Mouse (Mus musculus) E14TG2a.4 (cell line): ENCODE data around the gene Dhh.
A peak's percentile ranks its signal among the peaks of the same experiment; 100 is the strongest.

Experiments used
- H3K27me3 ChIP-seq: 2 replicates; pipeline ENCODE4 v1.6.1; 2014; ENCODE audit warnings: low read length, control low read depth; ENCODE audit not compliant: insufficient read depth
- H3K36me3 ChIP-seq: 2 replicates; pipeline ENCODE4 v1.6.1; 2014; ENCODE audit warnings: low read length, control low read depth; ENCODE audit not compliant: insufficient read depth
- H3K4me1 ChIP-seq: replicated peaks from 2 replicates; pipeline ENCODE4 v1.6.1; 2014; ENCODE audit warnings: low read depth, low read length, control low read depth
- H3K4me3 ChIP-seq: replicated peaks from 2 replicates; pipeline ENCODE4 v1.5.1; 2014; ENCODE audit warnings: mild to moderate bottlenecking, low read length
- H3K9me3 ChIP-seq: 2 replicates; pipeline ENCODE4 v1.6.1; 2014; ENCODE audit warnings: low read length, control low read depth
- CTCF ChIP-seq: conservative IDR thresholded peaks from 2 replicates; pipeline ENCODE4 v1.5.1; 2014; ENCODE audit warnings: low read length
- NANOG ChIP-seq: IDR thresholded peaks from 2 replicates; pipeline ENCODE4 v1.6.1; 2014; ENCODE audit warnings: borderline replicate concordance, low read length, mixed read lengths
- POU5F1 ChIP-seq: IDR thresholded peaks from 2 replicates; pipeline ENCODE4 v1.6.1; 2014; ENCODE audit warnings: low read length, borderline replicate concordance

Dhh gene

DNA sequence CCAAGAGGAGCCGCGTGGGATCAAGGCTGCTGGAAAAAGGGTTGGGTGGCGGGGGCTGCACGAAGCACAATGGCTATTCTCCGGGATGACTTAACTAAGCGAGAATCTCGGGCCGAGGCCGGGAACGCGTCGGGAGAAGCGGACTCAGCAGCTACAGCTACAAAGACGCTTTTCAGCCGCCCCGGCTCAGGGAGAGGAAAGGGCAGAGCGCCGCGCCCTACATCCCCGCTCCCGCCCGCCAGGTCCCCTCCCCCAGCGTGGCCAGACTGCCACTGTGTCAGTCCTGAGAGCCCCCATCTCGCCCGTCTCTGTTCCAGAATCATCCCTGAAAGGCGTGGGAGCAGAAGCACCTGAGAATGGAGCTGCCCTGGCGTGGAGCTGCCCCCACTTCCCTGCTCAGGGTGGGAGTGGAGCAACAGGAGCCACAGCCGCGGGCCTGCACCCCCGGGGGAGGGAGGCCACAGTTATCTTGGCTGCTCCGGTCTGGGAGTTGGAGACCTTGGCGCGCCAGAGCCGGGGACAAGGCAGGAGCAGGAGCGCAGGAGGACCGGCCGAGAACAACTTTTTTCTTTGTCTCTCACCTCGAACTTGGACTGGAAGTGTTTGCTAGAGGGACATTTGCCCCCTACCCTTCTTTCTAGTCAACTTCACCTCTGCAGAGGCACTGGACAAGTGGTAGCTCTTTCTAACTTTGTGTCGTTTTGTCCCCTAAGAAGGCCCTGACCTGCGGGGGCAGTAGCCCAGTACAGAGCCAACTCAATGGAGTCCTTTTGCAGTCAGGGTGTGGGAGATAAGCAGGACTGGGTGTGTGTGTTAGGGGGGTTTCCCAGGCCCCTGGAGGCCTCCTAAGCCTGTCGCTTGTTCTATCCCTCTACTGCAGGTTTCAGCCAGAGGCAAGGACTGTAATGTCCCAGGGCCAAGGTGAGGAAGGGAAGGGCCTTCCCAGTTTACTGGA lies 2.4 kb downstream of the Dhh start:
- Histone ChIP-seq H3K9me3 (no peaks in the 10 kb centered on the region), H3K4me3 (peak overlapping the region; percentile 69), H3K36me3 (no peaks in the 10 kb centered on the region), H3K4me1 (peaks cover 75% of the 10 kb centered on the region), H3K27me3 (peaks cover 81% of the 10 kb centered on the region)
- TF ChIP-seq POU5F1: no peak
- no peak for TF ChIP-seq CTCF
- TF ChIP-seq NANOG: no peak

DNA sequence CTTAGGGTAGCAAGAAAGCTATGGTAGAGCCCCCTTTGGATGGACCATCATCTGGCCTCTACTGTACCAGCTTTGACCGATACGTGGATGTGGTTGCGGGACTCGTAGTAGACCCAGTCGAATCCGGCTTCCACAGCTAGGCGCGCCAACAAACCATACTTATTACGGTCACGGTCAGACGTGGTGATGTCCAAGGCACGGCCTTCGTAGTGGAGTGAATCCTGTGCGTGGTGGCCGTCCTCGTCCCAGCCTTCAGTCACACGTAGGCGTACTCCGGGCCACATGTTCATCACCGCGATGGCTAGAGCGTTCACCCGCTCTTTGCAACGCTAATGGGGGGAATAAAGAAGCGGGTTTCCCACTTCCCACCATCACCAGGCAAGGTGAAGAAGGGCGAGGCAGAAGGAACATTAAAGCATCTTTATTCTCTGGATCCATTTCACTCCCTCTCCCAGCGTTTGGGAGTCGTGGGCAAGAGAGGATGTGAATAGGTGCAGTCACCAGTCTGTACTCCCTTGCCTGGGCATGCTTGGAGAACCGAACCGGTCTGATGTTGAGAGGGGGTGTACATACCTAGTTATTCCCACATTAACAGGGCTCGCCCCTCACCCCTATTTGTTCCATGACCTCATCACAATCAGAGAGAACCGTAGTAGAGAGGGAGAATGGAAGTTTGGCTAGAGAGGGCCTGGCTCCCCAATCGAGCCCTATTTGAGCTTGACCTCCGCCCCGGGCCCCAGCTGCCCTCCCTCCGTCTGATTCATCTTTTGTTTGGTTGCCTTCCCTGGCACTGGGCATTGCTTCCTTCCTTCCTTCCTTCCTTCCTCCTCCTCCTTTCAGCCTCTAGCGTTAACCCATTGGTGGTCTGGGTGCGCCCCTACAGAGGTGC lies 3.4 kb downstream of the Dhh start:
- no peaks in the 10 kb centered on the region for H3K9me3 ChIP-seq
- TF ChIP-seq CTCF: no peak
- TF ChIP-seq POU5F1: no peak
- peaks cover 74% of the 10 kb centered on the region for H3K27me3 ChIP-seq

DNA sequence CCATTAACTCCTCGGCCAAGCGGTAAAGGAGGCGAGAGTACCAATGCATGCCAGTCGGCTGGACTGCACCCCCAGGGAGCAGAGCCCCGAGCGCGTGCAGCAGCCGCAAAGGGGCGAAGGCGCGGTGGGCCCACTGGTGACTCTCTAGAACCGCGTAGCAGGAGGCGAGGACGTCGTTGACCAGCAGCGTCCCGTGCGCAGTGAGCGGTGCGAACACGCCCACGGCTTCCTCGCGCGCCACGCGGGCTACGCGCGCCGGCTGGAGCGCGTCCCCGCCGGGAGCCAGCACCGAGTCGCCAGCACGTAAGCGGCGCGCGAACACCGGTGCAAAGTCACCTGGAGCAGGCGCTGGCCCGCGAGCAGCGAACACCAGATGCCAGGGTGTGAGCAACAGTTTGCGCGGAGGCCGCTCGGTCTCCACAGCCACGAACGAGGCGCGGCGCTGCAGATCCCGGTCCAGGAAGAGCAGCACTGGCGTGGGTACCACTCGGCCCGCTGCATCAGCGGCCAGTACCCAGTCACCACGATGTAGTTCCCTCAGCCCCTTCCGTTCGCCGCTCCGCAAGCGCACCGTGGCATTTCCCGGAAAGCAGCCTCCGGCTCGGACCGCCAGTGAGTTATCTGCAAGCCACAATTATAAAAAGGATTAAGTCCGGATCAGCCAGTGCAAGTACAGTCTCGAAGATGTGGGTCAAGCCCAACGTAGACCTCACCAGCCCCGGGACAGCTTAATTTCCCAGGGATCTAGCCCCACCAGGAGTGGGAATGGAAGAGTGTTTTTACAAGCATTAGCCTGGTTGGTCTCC lies 4.2 kb downstream of the Dhh start, which contains the start of gene Rhebl1:
Gene Rhebl1 (minus strand): TSS at position 601 of the 806 bp plus-strand sequence.
- Histone ChIP-seq H3K9me3 (no peaks in the 10 kb centered on the region), H3K27me3 (peaks cover 68% of the 10 kb centered on the region), H3K36me3 (no peaks in the 10 kb centered on the region), H3K4me1 (peaks cover 78% of the 10 kb centered on the region), H3K4me3 (peak within 1 kb of the TSS; percentile 71)
- TF ChIP-seq NANOG (no peak), CTCF (no peak), POU5F1 (no peak)

More for the DNA sequence above, 3.4 kb downstream of the Dhh start:
- H3K4me1 ChIP-seq: peaks cover 78% of the 10 kb centered on the region
- H3K36me3 ChIP-seq: no peaks in the 10 kb centered on the region
- peak overlapping the region; percentile 71 for H3K4me3 ChIP-seq

DNA sequence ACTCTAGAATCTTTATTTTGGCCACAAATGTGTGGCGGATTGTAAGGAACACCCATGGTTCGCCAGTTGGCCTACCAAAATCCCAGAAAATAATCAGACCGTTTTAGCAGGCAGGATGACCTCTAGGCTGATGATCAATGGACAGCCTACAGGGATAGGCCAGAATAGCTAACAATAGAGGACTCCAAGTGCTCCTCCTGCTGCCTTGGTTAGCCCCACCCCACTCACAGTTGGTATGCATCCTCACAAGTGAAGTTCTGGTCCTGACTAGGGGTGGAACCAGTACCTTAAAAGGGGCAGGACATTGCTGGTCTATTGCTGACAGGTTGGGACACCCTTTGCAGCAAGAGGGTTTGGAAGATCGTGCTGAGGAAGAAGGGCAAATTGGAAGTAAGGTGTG lies 5.3 kb downstream of the Dhh start:
- Histone ChIP-seq H3K36me3 (no peaks in the 10 kb centered on the region), H3K27me3 (peaks cover 57% of the 10 kb centered on the region), H3K9me3 (no peaks in the 10 kb centered on the region), H3K4me3 (0 out of 2 replicates have a peak overlapping the region, but pooled peaks have one; percentile 1), H3K4me1 (peaks cover 68% of the 10 kb centered on the region)
- TF ChIP-seq NANOG: no peak
- no peak for TF ChIP-seq CTCF
- TF ChIP-seq POU5F1: no peak

DNA sequence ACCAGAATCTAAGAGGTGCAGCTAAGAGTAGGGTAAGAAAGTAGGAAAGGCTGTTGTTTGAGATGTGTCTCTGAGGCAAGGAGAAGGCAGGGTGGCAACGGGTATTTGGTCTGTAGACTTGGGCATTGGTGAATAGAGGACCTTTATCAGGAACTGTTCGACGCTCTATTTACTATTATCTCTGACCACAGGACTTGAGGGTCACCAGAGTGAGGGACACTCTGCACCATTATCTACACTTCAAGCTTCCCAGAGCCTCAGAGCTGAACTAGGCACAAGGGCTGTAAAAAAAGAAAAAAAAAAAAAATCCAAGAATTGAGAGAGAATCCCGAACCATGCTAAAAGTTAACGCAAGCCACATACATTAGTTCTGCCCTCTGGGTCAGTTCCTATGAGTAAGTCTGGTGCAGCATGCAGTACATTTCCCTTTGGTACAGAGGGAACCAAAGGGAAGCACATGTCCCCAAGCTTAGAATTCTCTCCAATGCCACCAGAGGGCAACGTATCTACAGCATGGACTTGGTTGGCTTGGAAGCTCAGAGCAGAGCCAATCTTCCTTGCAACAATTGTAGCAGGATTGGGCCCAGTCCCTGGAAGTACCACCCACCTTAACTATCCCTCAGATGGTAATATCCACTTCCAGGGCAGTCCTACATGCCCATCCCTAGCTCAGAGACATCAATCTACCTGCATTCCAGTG lies 6.3 kb downstream of the Dhh start:
- Histone ChIP-seq H3K36me3 (no peaks in the 10 kb centered on the region), H3K27me3 (peaks cover 47% of the 10 kb centered on the region), H3K9me3 (peaks cover 6% of the 10 kb centered on the region), H3K4me3 (no peak overlapping the region), H3K4me1 (peaks cover 59% of the 10 kb centered on the region)
- TF ChIP-seq POU5F1: no peak
- TF ChIP-seq CTCF: peak; percentile 48

DNA sequence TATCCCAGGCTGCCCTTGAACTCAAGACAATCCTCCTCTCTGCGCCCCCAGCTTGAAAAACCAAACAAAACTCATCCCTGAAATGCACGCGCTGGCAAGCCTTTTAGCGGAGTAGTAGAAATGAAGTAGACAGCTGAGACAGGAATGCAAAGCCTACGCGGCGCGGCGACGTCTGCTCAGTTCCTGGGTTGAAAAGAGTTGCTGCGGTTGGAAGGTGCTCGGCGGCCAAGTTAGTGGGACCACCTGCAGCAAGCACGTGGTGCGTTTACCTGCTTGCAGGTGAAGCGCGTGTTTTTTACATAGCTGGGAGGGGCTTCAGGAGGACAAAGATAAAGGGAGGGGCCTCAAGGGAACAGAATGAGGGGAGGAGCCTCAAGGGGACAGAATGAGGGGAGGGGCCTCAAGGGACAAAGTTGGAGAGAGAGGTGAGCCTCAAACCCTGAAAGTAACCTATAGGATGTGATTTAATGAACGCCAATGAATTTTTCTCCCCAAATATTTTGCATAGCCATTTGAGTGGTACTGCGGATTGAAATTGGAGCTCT lies 7.1 kb downstream of the Dhh start:
- H3K4me1 ChIP-seq: peaks cover 54% of the 10 kb centered on the region
- H3K27me3 ChIP-seq: peaks cover 40% of the 10 kb centered on the region
- H3K36me3 ChIP-seq: no peaks in the 10 kb centered on the region
- peak overlapping the region; percentile 76 for H3K4me3 ChIP-seq
- TF ChIP-seq POU5F1 (no peak), CTCF (no peak), NANOG (no peak)
- peaks cover 10% of the 10 kb centered on the region for H3K9me3 ChIP-seq

DNA sequence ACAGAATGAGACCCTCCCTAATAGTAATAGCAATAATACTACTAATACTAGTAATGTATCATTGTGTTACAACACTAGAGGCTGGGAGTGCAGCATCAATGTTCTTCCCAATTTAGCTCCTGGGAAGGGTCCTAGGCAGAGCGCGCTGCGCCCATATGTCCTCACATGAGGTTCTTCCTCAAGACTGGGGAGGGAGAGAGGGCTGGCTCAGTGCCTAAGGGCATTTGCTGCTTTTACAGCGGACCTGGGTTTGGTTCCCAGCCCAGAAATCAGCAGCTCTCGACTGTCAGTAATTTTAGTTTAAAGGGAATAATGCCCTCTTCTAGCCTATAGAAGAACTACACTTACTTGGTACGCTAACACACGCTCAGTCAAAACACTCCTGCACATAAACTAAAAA lies 10.8 kb downstream of the Dhh start:
- Histone ChIP-seq H3K4me1 (peaks cover 24% of the 10 kb centered on the region), H3K9me3 (peaks cover 10% of the 10 kb centered on the region), H3K27me3 (peaks cover 2% of the 10 kb centered on the region; the same call in 1 of the 2 replicates), H3K4me3 (no peak overlapping the region), H3K36me3 (no peaks in the 10 kb centered on the region)
- TF ChIP-seq POU5F1: no peak
- no peak for TF ChIP-seq NANOG
- no peak for TF ChIP-seq CTCF
